Mouse (Mus musculus) ES-E14 (cell line): ENCODE data around the gene Ino80e. TPM values are rescaled to one million over a fixed set of nuclear protein-coding genes. Genes with fewer than 3 reads are reported as not detected.

ENCODE experiments used
- DNase-seq: peaks from one replicate; pipeline ENCODE4 v3.0.0-alpha.2; 2013; ENCODE audit warnings: low read depth, low spot score
- H3K27ac ChIP-seq: 2 replicates; pipeline ENCODE4 v1.5.1; 2012; ENCODE audit warnings: low read depth, mild to moderate bottlenecking, low read length, moderate library complexity, mixed read lengths; ENCODE audit not compliant: poor library complexity, insufficient read depth, severe bottlenecking
- H3K36me3 ChIP-seq: 2 replicates; pipeline ENCODE4 v1.6.1; 2012; ENCODE audit warnings: mild to moderate bottlenecking, low read length, moderate library complexity, mixed read lengths; ENCODE audit not compliant: control insufficient read depth, poor library complexity, insufficient read depth, severe bottlenecking
- H3K4me1 ChIP-seq, 2 experiments: fragments of 150-350 bp in 1 of 2; sonication (generic) in 1 of 2; 2 replicates each; pipeline ENCODE4 v1.6.1; 2012; ENCODE audit warnings: low read length in 2 of 2, mild to moderate bottlenecking in 1 of 2, mixed read lengths in 1 of 2; ENCODE audit not compliant: control insufficient read depth in 2 of 2, insufficient read depth in 2 of 2, poor library complexity in 1 of 2
- H3K4me3 ChIP-seq, 2 experiments: fragments of 150-350 bp in 1 of 2; sonication (generic) in 1 of 2; 2 replicates each; pipeline ENCODE4 v1.5.1; 2012; ENCODE audit warnings: low read length in 2 of 2, low read depth in 1 of 2, mild to moderate bottlenecking in 1 of 2, mixed read lengths in 1 of 2; ENCODE audit not compliant: insufficient read depth in 1 of 2, poor library complexity in 1 of 2, severe bottlenecking in 1 of 2
- H3K9ac ChIP-seq: 2 replicates; pipeline ENCODE4 v1.6.1; 2012; ENCODE audit warnings: low read depth, mild to moderate bottlenecking, low read length, mixed read lengths; ENCODE audit not compliant: poor library complexity, insufficient read depth, severe bottlenecking
- H3K9me3 ChIP-seq: fragments of 150-350 bp; sonication (generic); 2 replicates; pipeline ENCODE4 v1.6.1; 2012; ENCODE audit warnings: low read depth, mild to moderate bottlenecking, low read length; ENCODE audit not compliant: control insufficient read depth, insufficient read depth
- CHD2 ChIP-seq: IDR thresholded peaks from 2 replicates; pipeline ENCODE4 v1.6.1; 2014; ENCODE audit warnings: mild to moderate bottlenecking, low read depth, low read length, inconsistent platforms
- HCFC1 ChIP-seq: IDR thresholded peaks from 2 replicates; pipeline ENCODE4 v1.6.1; 2012; ENCODE audit warnings: low read length, inconsistent platforms, borderline replicate concordance; ENCODE audit not compliant: insufficient read depth
- MAFK ChIP-seq: IDR thresholded peaks from 2 replicates; pipeline ENCODE4 v1.6.1; 2014; ENCODE audit warnings: mild to moderate bottlenecking, low read depth, low read length, inconsistent platforms; ENCODE audit not compliant: insufficient read depth
- ZC3H11A ChIP-seq: IDR thresholded peaks from 2 replicates; pipeline ENCODE4 v1.6.1; 2012; ENCODE audit warnings: low read depth, mild to moderate bottlenecking, inconsistent platforms, low read length, borderline replicate concordance
- ZNF384 ChIP-seq: IDR thresholded peaks from 2 replicates; pipeline ENCODE4 v1.6.1; 2012; ENCODE audit warnings: low read depth, low read length, inconsistent platforms
- in situ Hi-C, 2 experiments: fragments of 600-800 bp; cut with MboI; formaldehyde crosslinking; loops; one replicate each; pipeline ENCODE4 v1.15.1; 2025; ENCODE audit warnings: low sequenced_read_pairs in 2 of 2, inconsistent platforms in 1 of 2; ENCODE audit not compliant: unreplicated experiment in 2 of 2
- total RNA-seq: library from RNA; depleted of rRNA; stranded (reverse); fragments of 300-350 nt; gene quantifications from 2 replicates; pipeline ENCODE4 v1.2.3, GENCODE M21; 2012; rRNA removed

Gene Ino80e
- total RNA-seq, 1 experiment: 78.7 TPM

GRCm38 (mm10) chr7:126803751-126804150 lies 58.4 kb downstream of the Ino80e start:
- Histone ChIP-seq H3K9me3 (no peaks in the 10 kb centered on the region), H3K36me3 (peaks cover 6% of the 10 kb centered on the region; the same call in 1 of the 2 replicates), H3K9ac (no peak overlapping the region), H3K4me3 (no peak overlapping the region), H3K27ac (no peak overlapping the region), H3K4me1 (peaks cover 0 to 12% of the 10 kb centered on the region in 2 experiments; a peak in 1 of 4 replicates)
- in situ Hi-C loops: no loop called here
- DNase-seq: no peak
- no peak for TF ChIP-seq CHD2
- no peak for TF ChIP-seq ZC3H11A
- no peak for TF ChIP-seq ZNF384

- peaks cover 0 to 12% of the 10 kb centered on the region in 2 experiments; a peak in 1 of 4 replicates for H3K4me1 ChIP-seq
- peaks cover 9% of the 10 kb centered on the region; the same call in 1 of the 2 replicates for H3K36me3 ChIP-seq
- TF ChIP-seq HCFC1 (no peak), ZC3H11A (no peak), MAFK (no peak), CHD2 (no peak)
- DNase-seq: no peak
- no peak overlapping the region for H3K27ac ChIP-seq
- in situ Hi-C loops: no loop called here
- no peak overlapping the region for H3K4me3 ChIP-seq
- H3K9me3 ChIP-seq: no peaks in the 10 kb centered on the region
- no peak overlapping the region for H3K9ac ChIP-seq
These were observed 59.0 kb downstream of the Ino80e start for GRCm38 (mm10) chr7:126803181-126803580.

GRCm38 (mm10) chr7:126802134-126802889 lies 59.9 kb downstream of the Ino80e start:
- H3K9ac ChIP-seq: no peak overlapping the region
- in situ Hi-C loops: no loop called here
- H3K9me3 ChIP-seq: no peaks in the 10 kb centered on the region
- H3K36me3 ChIP-seq: peaks cover 17% of the 10 kb centered on the region
- TF ChIP-seq MAFK: no peak
- no peak for TF ChIP-seq ZNF384
- no peak for TF ChIP-seq HCFC1
- no peak for TF ChIP-seq CHD2
- TF ChIP-seq ZC3H11A: no peak
- H3K4me1 ChIP-seq: peaks cover 0 to 8% of the 10 kb centered on the region in 2 experiments; a peak in 1 of 4 replicates
- DNase-seq: no peak
- no peak overlapping the region for H3K27ac ChIP-seq
- no peak overlapping the region for H3K4me3 ChIP-seq

- no peak for TF ChIP-seq CHD2
- TF ChIP-seq MAFK: no peak
- no peak for TF ChIP-seq ZC3H11A
- TF ChIP-seq HCFC1: no peak
- no peak for TF ChIP-seq ZNF384
- Histone ChIP-seq H3K4me1 (peaks cover 0 to 13% of the 10 kb centered on the region in 2 experiments; a peak in 1 of 4 replicates), H3K9ac (peak overlapping the region; percentile 42; the same call in 1 of the 2 replicates), H3K27ac (peak overlapping the region; percentile 28; the same call in 1 of the 2 replicates), H3K4me3 (no peak overlapping the region), H3K36me3 (peaks cover 29% of the 10 kb centered on the region), H3K9me3 (no peaks in the 10 kb centered on the region)
- no peak for DNase-seq
- in situ Hi-C loops: no loop called here
These were observed 61.1 kb downstream of the Ino80e start for GRCm38 (mm10) chr7:126801057-126801422.

Other genes with a start within 250 kb of the Ino80e start
- gene Nupr1, start 231.5 kb downstream of the Ino80e start, total RNA-seq: 16.4 and 20.4 TPM in 2 replicates
- gene Sgf29, start 213.1 kb downstream of the Ino80e start, total RNA-seq: 35.8 and 55.3 TPM in 2 replicates
- gene Sult1a1, start 185.9 kb downstream of the Ino80e start, total RNA-seq: 0.22 TPM in 1 of 2 replicates, not detected in the other
- gene Bola2, start 167.0 kb downstream of the Ino80e start, total RNA-seq: 187 and 246 TPM in 2 replicates
- gene Slx1b, start 166.6 kb downstream of the Ino80e start, total RNA-seq: 22.3 and 27.7 TPM in 2 replicates
- gene Coro1a, start 154.6 kb downstream of the Ino80e start, total RNA-seq: 4.1 and 10.3 TPM in 2 replicates
- 31.1 and 42.1 TPM in 2 replicates for gene Mapk3, start 102.8 kb downstream of the Ino80e start, total RNA-seq
- gene Gdpd3, start 96.0 kb downstream of the Ino80e start, total RNA-seq: 4.0 and 5.9 TPM in 2 replicates
- gene Ypel3, start 85.4 kb downstream of the Ino80e start, total RNA-seq: 19.4 and 20.8 TPM in 2 replicates
- gene Tbx6, start 80.9 kb downstream of the Ino80e start, total RNA-seq: 0.89 and 1.7 TPM in 2 replicates
- gene Ppp4c, start 69.9 kb downstream of the Ino80e start, total RNA-seq: 260 and 291 TPM in 2 replicates
- 1.9 and 2.5 TPM in 2 replicates for gene Fam57b, start 64.7 kb downstream of the Ino80e start, total RNA-seq
- not detected in 2 replicates for gene 4930451I11Rik, start 30.7 kb downstream of the Ino80e start, total RNA-seq
- gene Doc2a, start 15.0 kb downstream of the Ino80e start, total RNA-seq: 5.5 and 7.7 TPM in 2 replicates
- gene Hirip3, start 405 bp downstream of the Ino80e start, total RNA-seq: 99.7 and 111 TPM in 2 replicates
- gene Taok2, start 22.3 kb upstream of the Ino80e start, total RNA-seq: 42.3 and 57.2 TPM in 2 replicates
- gene Tmem219, start 60.5 kb upstream of the Ino80e start, total RNA-seq: 14.7 and 25.6 TPM in 2 replicates
- gene Kctd13, start 66.5 kb upstream of the Ino80e start, total RNA-seq: 13.2 and 16.2 TPM in 2 replicates
- 1.0 and 2.0 TPM in 2 replicates for gene Asphd1, start 87.2 kb upstream of the Ino80e start, total RNA-seq
- 0.80 and 2.0 TPM in 2 replicates for gene Sez6l2, start 88.2 kb upstream of the Ino80e start, total RNA-seq
- 106 and 122 TPM in 2 replicates for gene Cdipt, start 113.5 kb upstream of the Ino80e start, total RNA-seq
- 0.18 and 0.32 TPM in 2 replicates for gene Cdiptos, start 113.7 kb upstream of the Ino80e start, total RNA-seq
- 49.2 and 56.0 TPM in 2 replicates for gene Mvp, start 152.2 kb upstream of the Ino80e start, total RNA-seq
- 0.63 and 1.3 TPM in 2 replicates for gene Pagr1b, start 154.1 kb upstream of the Ino80e start, total RNA-seq
- gene Pagr1a, start 155.0 kb upstream of the Ino80e start, total RNA-seq: 12.1 and 32.3 TPM in 2 replicates
- 23.4 and 38.4 TPM in 2 replicates for gene Gm42742, start 158.7 kb upstream of the Ino80e start, total RNA-seq
- 0.36 and 0.85 TPM in 2 replicates for gene Prrt2, start 158.8 kb upstream of the Ino80e start, total RNA-seq
- 134 and 164 TPM in 2 replicates for gene Maz, start 164.7 kb upstream of the Ino80e start, total RNA-seq
- gene Kif22, start 180.1 kb upstream of the Ino80e start, total RNA-seq: 97.4 and 117 TPM in 2 replicates
- not detected in 2 replicates for gene Zg16, start 225.0 kb upstream of the Ino80e start, total RNA-seq
- 13.5 and 31.2 TPM in 2 replicates for gene AI467606, start 229.0 kb upstream of the Ino80e start, total RNA-seq